Mouse (Mus musculus): ENCODE results near the gene Agpat4. TPM values are rescaled to one million over a fixed set of nuclear protein-coding genes. Genes with fewer than 3 reads are reported as not detected.
"Not testable (repeated sequence)": the region's sequence is repeated elsewhere in the genome, so short reads cannot be mapped to it uniquely, and the experiment has no call there.

Agpat4 gene
- polyA plus RNA-seq, 1 experiment from 2014 or later = 39.9 TPM

- H3K4me2 ChIP-seq = no peak overlapping the region
- H3K27me3 ChIP-seq = no peaks in the 10 kb centered on the region
- no peak overlapping the region for H3K4me3 ChIP-seq
- H3K9ac ChIP-seq = no peak overlapping the region
- no peak overlapping the region for H3K27ac ChIP-seq
- ATAC-seq (ENCODE audit: insufficient number of reproducible peaks, insufficient read depth, low FRiP score, low TSS enrichment, low read depth) = no peak
- H3K36me3 ChIP-seq = peaks cover 78% of the 10 kb centered on the region
- no peaks in the 10 kb centered on the region for H3K9me3 ChIP-seq
- WGBS = 89% methylated on average over 8 of the region's 8 CpGs
- peaks cover 10% of the 10 kb centered on the region for H3K4me1 ChIP-seq
These were observed 94.9 kb downstream of the Agpat4 start for GRCm38 (mm10) chr17:12213430-12213829.

GRCm38 (mm10) chr17:12216224-12216623 lies 97.7 kb downstream of the Agpat4 start:
- Histone ChIP-seq H3K4me1 (peaks cover 10% of the 10 kb centered on the region; the same call in 1 of the 2 replicates), H3K9me3 (no peaks in the 10 kb centered on the region), H3K9ac (no peak overlapping the region), H3K27ac (no peak overlapping the region), H3K27me3 (no peaks in the 10 kb centered on the region), H3K4me3 (no peak overlapping the region), H3K4me2 (no peak overlapping the region), H3K36me3 (peaks cover 91% of the 10 kb centered on the region)
- no peak for ATAC-seq (ENCODE audit: insufficient number of reproducible peaks, insufficient read depth, low FRiP score, low TSS enrichment, low read depth)
- 74% methylated on average over 6 of the region's 6 CpGs for WGBS

DNA sequence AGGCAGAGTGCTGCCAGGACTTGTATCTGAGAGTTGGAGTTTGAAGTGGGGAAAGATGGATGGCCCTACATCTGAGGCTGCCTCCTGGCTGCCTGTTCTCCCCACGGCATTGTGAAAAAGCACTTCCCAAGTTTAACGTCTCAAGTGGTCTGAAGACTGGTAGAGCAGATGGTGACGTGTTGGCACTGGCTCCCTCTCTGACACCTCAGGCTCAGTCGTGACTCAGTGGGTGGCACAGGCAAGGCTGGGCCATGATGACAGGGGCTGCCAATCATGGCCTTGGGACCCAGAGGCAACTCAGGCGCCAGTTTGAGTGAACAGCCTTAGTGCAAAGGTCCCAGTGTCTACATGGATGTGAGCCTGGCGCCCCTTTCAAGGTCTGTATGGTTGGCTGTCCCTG lies 103.4 kb downstream of the Agpat4 start:
- no peak overlapping the region for H3K9ac ChIP-seq
- WGBS = 57% methylated on average over 6 of the region's 6 CpGs
- H3K9me3 ChIP-seq = no peaks in the 10 kb centered on the region
- no peak overlapping the region for H3K4me3 ChIP-seq
- H3K36me3 ChIP-seq = peaks cover 52% of the 10 kb centered on the region
- peaks cover 23% of the 10 kb centered on the region for H3K4me1 ChIP-seq
- no peak overlapping the region for H3K27ac ChIP-seq
- no peak overlapping the region for H3K4me2 ChIP-seq
- no peaks in the 10 kb centered on the region for H3K27me3 ChIP-seq
- ATAC-seq (ENCODE audit: insufficient number of reproducible peaks, insufficient read depth, low FRiP score, low TSS enrichment, low read depth) = no peak

GRCm38 (mm10) chr17:12223682-12224081 lies 105.2 kb downstream of the Agpat4 start:
- no peak overlapping the region for H3K4me3 ChIP-seq
- H3K9me3 ChIP-seq = no peaks in the 10 kb centered on the region
- WGBS = 45% methylated on average over 5 of the region's 5 CpGs
- no peaks in the 10 kb centered on the region for H3K27me3 ChIP-seq
- H3K27ac ChIP-seq = no peak overlapping the region
- ATAC-seq (ENCODE audit: insufficient number of reproducible peaks, insufficient read depth, low FRiP score, low TSS enrichment, low read depth) = no peak
- H3K4me1 ChIP-seq = peaks cover 20% of the 10 kb centered on the region
- no peak overlapping the region for H3K4me2 ChIP-seq
- peaks cover 51% of the 10 kb centered on the region for H3K36me3 ChIP-seq
- H3K9ac ChIP-seq = no peak overlapping the region

- ATAC-seq (ENCODE audit: insufficient number of reproducible peaks, insufficient read depth, low FRiP score, low TSS enrichment, low read depth) = no peak
- H3K4me3 ChIP-seq = no peak overlapping the region
- 75% methylated on average over 9 of the region's 9 CpGs for WGBS
These were observed 105.6 kb downstream of the Agpat4 start for GRCm38 (mm10) chr17:12224145-12224544.

DNA sequence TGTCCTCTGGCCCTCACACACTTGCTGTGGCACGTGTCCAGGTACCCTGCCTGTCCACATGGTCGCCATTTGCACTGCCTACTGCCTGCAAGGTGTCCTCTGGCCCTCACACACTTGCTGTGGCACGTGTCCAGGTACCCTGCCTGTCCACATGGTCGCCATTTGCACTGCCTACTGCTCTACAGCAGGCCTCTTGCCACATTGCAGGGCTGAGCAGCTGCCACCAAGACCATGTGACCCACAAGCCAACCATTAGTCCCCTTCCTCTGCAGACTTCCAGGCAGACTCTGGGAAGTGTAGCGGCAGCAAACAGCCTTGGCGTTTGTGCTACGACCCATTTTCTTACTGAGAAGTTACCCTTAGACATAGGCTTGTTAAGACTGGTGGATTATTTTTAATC lies 106.0 kb downstream of the Agpat4 start:
- peaks cover 52% of the 10 kb centered on the region for H3K36me3 ChIP-seq
- H3K9me3 ChIP-seq = not testable (repeated sequence)
- 79% methylated on average over 7 of the region's 7 CpGs for WGBS

More at GRCm38 (mm10) chr17:12224145-12224544, 105.6 kb downstream of the Agpat4 start:
- Histone ChIP-seq H3K27me3 (no peaks in the 10 kb centered on the region), H3K4me1 (peaks cover 15% of the 10 kb centered on the region), H3K9me3 (no peaks in the 10 kb centered on the region), H3K36me3 (peaks cover 52% of the 10 kb centered on the region), H3K4me2 (no peak overlapping the region), H3K9ac (no peak overlapping the region), H3K27ac (no peak overlapping the region)

GRCm38 (mm10) chr17:12225227-12225626 lies 106.7 kb downstream of the Agpat4 start:
- 50% methylated on average over 1 of the region's 1 CpGs for WGBS
- Histone ChIP-seq H3K9ac (no peak overlapping the region), H3K4me2 (no peak overlapping the region), H3K9me3 (no peaks in the 10 kb centered on the region), H3K4me3 (no peak overlapping the region), H3K4me1 (peaks cover 13% of the 10 kb centered on the region), H3K27me3 (no peaks in the 10 kb centered on the region), H3K36me3 (peaks cover 53% of the 10 kb centered on the region), H3K27ac (no peak overlapping the region)
- no peak for ATAC-seq (ENCODE audit: insufficient number of reproducible peaks, insufficient read depth, low FRiP score, low TSS enrichment, low read depth)

More for the DNA sequence above, 106.0 kb downstream of the Agpat4 start:
- H3K9ac ChIP-seq; H3K27me3 ChIP-seq; ATAC-seq (ENCODE audit: insufficient number of reproducible peaks, insufficient read depth, low FRiP score, low TSS enrichment, low read depth); H3K4me3 ChIP-seq; H3K4me2 ChIP-seq; H3K27ac ChIP-seq: not testable (repeated sequence)
- H3K4me1 ChIP-seq = peaks cover 13% of the 10 kb centered on the region

DNA sequence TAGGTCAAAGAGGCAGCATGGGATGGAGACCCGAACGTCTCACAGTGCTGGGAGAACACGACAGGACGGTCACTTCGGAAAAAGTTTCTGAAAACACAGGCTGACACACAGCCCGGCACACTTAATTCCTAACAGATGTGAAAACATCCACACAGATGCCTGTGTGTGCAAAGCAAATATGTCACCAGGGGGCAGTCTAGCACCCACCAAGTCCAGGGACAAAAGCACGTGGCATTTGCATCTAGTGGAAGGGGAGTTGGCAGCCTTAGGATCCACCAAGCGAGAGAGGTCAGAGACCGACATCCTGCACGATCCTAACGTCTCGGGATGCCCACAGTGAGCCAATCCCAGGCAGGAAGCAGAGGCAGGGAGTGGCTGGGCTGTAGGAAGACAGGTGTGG lies 108.0 kb downstream of the Agpat4 start:
- Histone ChIP-seq H3K4me3 (no peak overlapping the region), H3K9me3 (no peaks in the 10 kb centered on the region), H3K4me1 (peaks cover 13% of the 10 kb centered on the region), H3K4me2 (no peak overlapping the region), H3K36me3 (peaks cover 56% of the 10 kb centered on the region), H3K9ac (no peak overlapping the region), H3K27ac (no peak overlapping the region), H3K27me3 (no peaks in the 10 kb centered on the region)
- 27% methylated on average over 12 of the region's 12 CpGs for WGBS
- ATAC-seq (ENCODE audit: insufficient number of reproducible peaks, insufficient read depth, low FRiP score, low TSS enrichment, low read depth) = 0 out of 2 replicates have a peak, but pooled peaks have one; percentile 39

- ATAC-seq (ENCODE audit: insufficient number of reproducible peaks, insufficient read depth, low FRiP score, low TSS enrichment, low read depth) = no peak
- Histone ChIP-seq H3K4me3 (no peak overlapping the region), H3K4me2 (no peak overlapping the region), H3K4me1 (peaks cover 13% of the 10 kb centered on the region), H3K9ac (no peak overlapping the region), H3K9me3 (no peaks in the 10 kb centered on the region), H3K27ac (no peak overlapping the region), H3K27me3 (no peaks in the 10 kb centered on the region), H3K36me3 (peaks cover 64% of the 10 kb centered on the region)
- 87% methylated on average over 10 of the region's 10 CpGs for WGBS
These were observed 109.5 kb downstream of the Agpat4 start for GRCm38 (mm10) chr17:12228001-12228400.

DNA sequence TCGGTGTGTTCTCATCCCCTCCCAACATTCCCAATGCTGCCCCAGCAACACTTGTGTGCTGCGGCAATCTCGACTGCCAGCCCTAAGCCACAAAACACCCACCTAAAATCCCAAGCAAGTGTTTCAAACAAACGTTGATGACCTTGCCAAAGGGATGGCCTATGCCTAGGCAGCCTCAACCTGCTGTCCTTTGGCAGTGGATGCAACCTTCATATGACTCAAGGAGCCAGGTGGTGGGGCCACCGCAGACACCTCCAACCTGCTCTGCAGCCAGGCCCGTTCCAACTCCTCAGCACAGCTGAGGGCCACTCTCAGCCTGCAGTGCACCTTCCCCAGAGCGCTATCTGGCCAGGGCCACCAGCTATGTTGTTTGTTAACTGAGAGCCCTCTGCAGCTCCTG lies 110.0 kb downstream of the Agpat4 start:
- no peak overlapping the region for H3K4me3 ChIP-seq
- no peak for ATAC-seq (ENCODE audit: insufficient number of reproducible peaks, insufficient read depth, low FRiP score, low TSS enrichment, low read depth)
- H3K27ac ChIP-seq = no peak overlapping the region
- no peak overlapping the region for H3K9ac ChIP-seq
- no peak overlapping the region for H3K4me2 ChIP-seq
- no peaks in the 10 kb centered on the region for H3K9me3 ChIP-seq
- WGBS = 93% methylated on average over 7 of the region's 7 CpGs
- no peaks in the 10 kb centered on the region for H3K27me3 ChIP-seq
- H3K4me1 ChIP-seq = peaks cover 13% of the 10 kb centered on the region
- peaks cover 68% of the 10 kb centered on the region for H3K36me3 ChIP-seq

DNA sequence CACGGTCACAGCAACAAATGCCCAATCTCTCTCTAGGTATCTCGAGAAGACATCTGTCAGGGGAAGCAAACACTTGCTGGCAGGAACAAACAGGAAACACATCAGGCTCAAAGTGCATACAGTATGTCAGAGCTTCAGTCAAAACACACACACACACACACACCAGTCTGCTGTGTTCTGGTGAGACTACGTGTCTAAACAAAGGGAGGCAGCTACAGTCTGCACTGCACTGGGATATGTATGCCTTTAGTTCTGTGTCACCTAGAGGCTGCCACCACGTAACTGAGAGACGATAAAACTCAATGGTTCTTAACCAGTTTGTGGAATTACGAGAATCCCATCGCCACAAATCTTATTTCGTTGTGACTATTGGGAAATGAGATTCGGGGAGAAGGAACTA lies 111.3 kb downstream of the Agpat4 start:
- H3K4me1 ChIP-seq = peaks cover 13% of the 10 kb centered on the region
- ATAC-seq (ENCODE audit: insufficient number of reproducible peaks, insufficient read depth, low FRiP score, low TSS enrichment, low read depth) = no peak
- no peak overlapping the region for H3K27ac ChIP-seq
- no peak overlapping the region for H3K9ac ChIP-seq
- H3K4me2 ChIP-seq = no peak overlapping the region
- peaks cover 74% of the 10 kb centered on the region for H3K36me3 ChIP-seq
- no peak overlapping the region for H3K4me3 ChIP-seq
- 90% methylated on average over 9 of the region's 9 CpGs for WGBS
- H3K27me3 ChIP-seq = no peaks in the 10 kb centered on the region
- no peaks in the 10 kb centered on the region for H3K9me3 ChIP-seq

GRCm38 (mm10) chr17:12230167-12230566 lies 111.7 kb downstream of the Agpat4 start:
- H3K36me3 ChIP-seq = peaks cover 78% of the 10 kb centered on the region

More at GRCm38 (mm10) chr17:12230167-12230566, 111.7 kb downstream of the Agpat4 start:
- Histone ChIP-seq H3K9me3 (no peaks in the 10 kb centered on the region), H3K4me1 (peaks cover 12% of the 10 kb centered on the region), H3K9ac (no peak overlapping the region), H3K4me2 (no peak overlapping the region), H3K27ac (no peak overlapping the region), H3K4me3 (no peak overlapping the region), H3K27me3 (no peaks in the 10 kb centered on the region)
- WGBS = 82% methylated on average over 6 of the region's 6 CpGs
- no peak for ATAC-seq (ENCODE audit: insufficient number of reproducible peaks, insufficient read depth, low FRiP score, low TSS enrichment, low read depth)
